Mouse (Mus musculus): ENCODE results near the gene Wbp1l.

- TF ChIP-seq CTCF (IDR thresholded peaks at IDR 0.05; ENCODE audit: borderline replicate concordance, extremely low read depth, insufficient read depth, insufficient read length) (no peak), POLR2A (IDR thresholded peaks at IDR 0.05; ENCODE audit: borderline replicate concordance, extremely low read depth, insufficient read depth, insufficient read length, poor library complexity, severe bottlenecking) (no peak)
These were observed 20.1 kb downstream of the Wbp1l start for GRCm38 (mm10) chr19:46619001-46619400.
